Comparison of ENCODE assay signal across 11 mouse cellular contexts in the genomic region with DNA sequence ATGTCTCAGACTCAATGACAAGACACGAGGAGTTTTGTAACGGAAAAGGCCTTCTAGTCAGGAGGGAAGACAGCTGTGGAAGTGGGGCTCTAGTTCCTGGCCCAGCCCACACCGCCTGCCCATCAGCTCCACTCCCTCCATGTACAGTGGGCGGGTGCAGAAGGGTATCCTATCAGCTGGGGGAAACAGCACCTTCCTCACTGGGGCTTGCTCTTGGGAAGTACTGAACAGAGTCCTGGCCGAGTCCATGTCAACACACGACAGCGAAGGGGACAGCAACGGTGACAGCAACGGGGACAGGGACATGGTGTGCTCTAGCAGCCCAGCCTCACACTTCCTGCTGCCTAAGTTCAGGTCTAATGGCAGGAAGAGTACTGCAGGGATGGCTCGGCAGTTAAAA. TPM values are rescaled to one million over a fixed set of nuclear protein-coding genes. Genes with fewer than 3 reads are reported as not detected.
A peak's percentile ranks its signal among the peaks of the same experiment; 100 is the strongest.
DNase-seq lines count a peak whose midpoint lies in the region; ATAC-seq and TF ChIP-seq lines count a peak whose summit lies in the region.
"Had no signal": no experiment of that assay in that cellular context is flagged by ENCODE, and none has a peak within 500 bp of the region (broad histone marks: within the 10 kb centered on the region; RNA-seq: fewer than 3 reads in every experiment).

No protein-coding gene starts in this region.

- H3K4me2 ChIP-seq in forebrain, postnatal 0 days (ENCODE audit: low read depth), result no peak overlapping the region
- H3K4me2 ChIP-seq in liver, embryonic 13.5 days, result no peak overlapping the region
- H3K4me2 ChIP-seq in liver, embryonic 12.5 days, result no peak overlapping the region
- H3K4me2 ChIP-seq in heart, embryonic 11.5 days, result no peak overlapping the region
- H3K4me2 ChIP-seq: lung, embryonic 14.5 days had no signal

- H3K27ac ChIP-seq in forebrain, embryonic 10.5 days, result 0 out of 2 replicates have a peak overlapping the region, but pooled peaks have one; percentile 13
- H3K27ac ChIP-seq in forebrain, postnatal 0 days (ENCODE audit: low read depth, low read length), result no peak overlapping the region
- H3K27ac ChIP-seq in liver, embryonic 13.5 days, result peak overlapping the region; percentile 8; the same call in 1 of the 2 replicates
- H3K27ac ChIP-seq in liver, embryonic 12.5 days, result no peak overlapping the region
- no peak overlapping the region for H3K27ac ChIP-seq in heart, embryonic 11.5 days (ENCODE audit: low read depth, low read length)

- TF ChIP-seq CTCF in forebrain, postnatal 0 days (IDR thresholded peaks at IDR 0.05; ENCODE audit: low read depth), result no peak

- WGBS in forebrain, embryonic 10.5 days, result 85% methylated on average over 10 of the region's 10 CpGs
- WGBS in forebrain, postnatal 0 days, result 78% methylated on average over 10 of the region's 10 CpGs
- WGBS in liver, embryonic 13.5 days (ENCODE audit: insufficient replicate concordance), result 31% methylated on average over 10 of the region's 10 CpGs
- 36% methylated on average over 10 of the region's 10 CpGs for WGBS in liver, embryonic 12.5 days (ENCODE audit: insufficient replicate concordance)
- WGBS in heart, embryonic 11.5 days (ENCODE audit: insufficient replicate concordance), result 60% methylated on average over 10 of the region's 10 CpGs

- peaks cover 70% of the 10 kb centered on the region for H3K4me1 ChIP-seq in forebrain, embryonic 10.5 days
- peaks cover 26% of the 10 kb centered on the region for H3K4me1 ChIP-seq in forebrain, postnatal 0 days (ENCODE audit: insufficient read depth)
- peaks cover 64% of the 10 kb centered on the region for H3K4me1 ChIP-seq in liver, embryonic 13.5 days (replicated peaks)
- peaks cover 76% of the 10 kb centered on the region for H3K4me1 ChIP-seq in liver, embryonic 12.5 days
- H3K4me1 ChIP-seq in heart, embryonic 11.5 days (ENCODE audit: control insufficient read depth, insufficient read depth, low read length), result peaks cover 51% of the 10 kb centered on the region

- H3K9ac ChIP-seq in forebrain, postnatal 0 days, result no peak overlapping the region
- no peak overlapping the region for H3K9ac ChIP-seq in liver, embryonic 13.5 days
- H3K9ac ChIP-seq in liver, embryonic 12.5 days, result no peak overlapping the region
- H3K9ac ChIP-seq in heart, embryonic 11.5 days (ENCODE audit: low read depth, low read length), result peak overlapping the region; percentile 23; the same call in 1 of the 2 replicates

- peaks cover 74% of the 10 kb centered on the region for H3K36me3 ChIP-seq in forebrain, embryonic 10.5 days (replicated peaks)
- peaks cover 30% of the 10 kb centered on the region for H3K36me3 ChIP-seq in forebrain, postnatal 0 days (ENCODE audit: insufficient read depth)
- peaks cover 45% of the 10 kb centered on the region for H3K36me3 ChIP-seq in liver, embryonic 13.5 days
- peaks cover 43% of the 10 kb centered on the region for H3K36me3 ChIP-seq in liver, embryonic 12.5 days
- H3K36me3 ChIP-seq in heart, embryonic 11.5 days (ENCODE audit: control insufficient read depth, insufficient read depth, low read length), result peaks cover 14% of the 10 kb centered on the region

- no peaks in the 10 kb centered on the region for H3K9me3 ChIP-seq in forebrain, embryonic 10.5 days
- H3K9me3 ChIP-seq in forebrain, postnatal 0 days (ENCODE audit: low read length), result no peaks in the 10 kb centered on the region
- no peaks in the 10 kb centered on the region for H3K9me3 ChIP-seq in liver, embryonic 13.5 days (replicated peaks)
- H3K9me3 ChIP-seq in liver, embryonic 12.5 days (replicated peaks), result no peaks in the 10 kb centered on the region
- no peaks in the 10 kb centered on the region for H3K9me3 ChIP-seq in heart, embryonic 11.5 days (replicated peaks; ENCODE audit: control insufficient read depth, low read length)

- ATAC-seq in forebrain, postnatal 0 days, result no peak
- ATAC-seq in liver, embryonic 13.5 days (ENCODE audit: low read depth), result no peak
- ATAC-seq in liver, embryonic 12.5 days, result no peak
- no peak for ATAC-seq in heart, embryonic 11.5 days (replicated peaks; ENCODE audit: insufficient number of reproducible peaks, low FRiP score, low TSS enrichment)
- 0 out of 2 replicates have a peak, but pooled peaks have one; percentile 13 for ATAC-seq in megakaryocyte progenitor cell, adult 5-6 weeks (replicated peaks; ENCODE audit: poor library complexity)

- no peak overlapping the region for H3K4me3 ChIP-seq in forebrain, embryonic 10.5 days
- H3K4me3 ChIP-seq in forebrain, postnatal 0 days (ENCODE audit: low read depth, low read length), result no peak overlapping the region
- no peak overlapping the region for H3K4me3 ChIP-seq in liver, embryonic 13.5 days (replicated peaks)
- H3K4me3 ChIP-seq in liver, embryonic 12.5 days, result no peak overlapping the region
- no peak overlapping the region for H3K4me3 ChIP-seq in heart, embryonic 11.5 days (ENCODE audit: low read depth, low read length)

- no peaks in the 10 kb centered on the region for H3K27me3 ChIP-seq in forebrain, embryonic 10.5 days (ENCODE audit: poor library complexity, severe bottlenecking)
- H3K27me3 ChIP-seq in forebrain, postnatal 0 days (ENCODE audit: insufficient read depth, low read length), result no peaks in the 10 kb centered on the region
- H3K27me3 ChIP-seq in liver, embryonic 13.5 days, result no peaks in the 10 kb centered on the region
- H3K27me3 ChIP-seq in liver, embryonic 12.5 days (replicated peaks), result no peaks in the 10 kb centered on the region
- H3K27me3 ChIP-seq in heart, embryonic 11.5 days (ENCODE audit: control insufficient read depth, insufficient read depth, low read length), result no peaks in the 10 kb centered on the region

- DNase-seq in forebrain, embryonic 10.5 days (ENCODE audit: extremely low spot score, low spot score), result no peak
- DNase-seq in forebrain, postnatal 0 days, result no peak
- DNase-seq in liver, embryonic 13.5 days, result no peak
- DNase-seq in natural killer cell, adult 2 months (ENCODE audit: low spot score in 2 of 2), result no peak
- DNase-seq in thymus, postnatal 4 days, result no peak
- DNase-seq: cerebellum, postnatal 14 days; lung, embryonic 14.5 days; thymus, postnatal 14 days had no signal

RNA-seq across cellular contexts. Expression of a gene that starts 5.0 kb away (rescaled TPM):
- polyA plus RNA-seq in forebrain, embryonic 10.5 days (2016; fragmentation: Nextera tagmentation; extraction: Ambion mirVana), result 38.7 and 42.7 TPM in 2 replicates
- 38.6 and 50.7 TPM in 2 replicates for total RNA-seq in forebrain, postnatal 0 days (2014; rRNA removed)
- 31.9 and 39.6 TPM in 2 replicates for polyA plus RNA-seq in forebrain, postnatal 0 days (2015; fragmentation: Nextera tagmentation; extraction: Ambion mirVana)
- polyA plus RNA-seq in liver, embryonic 13.5 days (2015; fragmentation: Nextera tagmentation; extraction: Ambion mirVana), result 6.9 and 8.4 TPM in 2 replicates
- polyA plus RNA-seq in liver, embryonic 12.5 days (2016; fragmentation: Nextera tagmentation; extraction: Ambion mirVana), result 12.8 and 13.8 TPM in 2 replicates
- polyA plus RNA-seq in heart, embryonic 11.5 days (2014; fragmentation: Nextera tagmentation; extraction: Ambion mirVana), result 25.5 and 32.5 TPM in 2 replicates
- 10.9 and 12.4 TPM in 2 replicates for total RNA-seq in megakaryocyte progenitor cell, adult 5-6 weeks (2015)
- total RNA-seq in megakaryocyte progenitor cell, adult 5-6 weeks (2017), result 8.5 and 8.8 TPM in 2 replicates

RNA-seq across cellular contexts. Expression of a gene that starts 30.4 kb away (rescaled TPM):
- polyA plus RNA-seq in forebrain, embryonic 10.5 days (2016; fragmentation: Nextera tagmentation; extraction: Ambion mirVana), result 4.3 and 4.6 TPM in 2 replicates
- 17.0 and 21.8 TPM in 2 replicates for total RNA-seq in forebrain, postnatal 0 days (2014; rRNA removed)
- polyA plus RNA-seq in forebrain, postnatal 0 days (2015; fragmentation: Nextera tagmentation; extraction: Ambion mirVana), result 11.3 and 11.7 TPM in 2 replicates
- polyA plus RNA-seq in liver, embryonic 13.5 days (2015; fragmentation: Nextera tagmentation; extraction: Ambion mirVana), result 5.6 and 6.4 TPM in 2 replicates
- polyA plus RNA-seq in liver, embryonic 12.5 days (2016; fragmentation: Nextera tagmentation; extraction: Ambion mirVana), result 7.6 and 8.9 TPM in 2 replicates
- 2.3 and 3.2 TPM in 2 replicates for polyA plus RNA-seq in heart, embryonic 11.5 days (2014; fragmentation: Nextera tagmentation; extraction: Ambion mirVana)
- total RNA-seq in megakaryocyte progenitor cell, adult 5-6 weeks (2015), result 32.2 and 33.0 TPM in 2 replicates
- total RNA-seq in megakaryocyte progenitor cell, adult 5-6 weeks (2017), result 59.5 and 66.5 TPM in 2 replicates

RNA-seq across cellular contexts. Expression of a gene that starts 41.3 kb away (rescaled TPM):
- polyA plus RNA-seq in forebrain, embryonic 10.5 days (2016; fragmentation: Nextera tagmentation; extraction: Ambion mirVana), result 13.4 and 15.0 TPM in 2 replicates
- total RNA-seq in forebrain, postnatal 0 days (2014; rRNA removed), result 12.5 and 18.6 TPM in 2 replicates
- 26.5 and 29.7 TPM in 2 replicates for polyA plus RNA-seq in forebrain, postnatal 0 days (2015; fragmentation: Nextera tagmentation; extraction: Ambion mirVana)
- 13.4 and 14.1 TPM in 2 replicates for polyA plus RNA-seq in liver, embryonic 13.5 days (2015; fragmentation: Nextera tagmentation; extraction: Ambion mirVana)
- 17.1 and 17.3 TPM in 2 replicates for polyA plus RNA-seq in liver, embryonic 12.5 days (2016; fragmentation: Nextera tagmentation; extraction: Ambion mirVana)
- 7.4 and 9.4 TPM in 2 replicates for polyA plus RNA-seq in heart, embryonic 11.5 days (2014; fragmentation: Nextera tagmentation; extraction: Ambion mirVana)
- total RNA-seq in megakaryocyte progenitor cell, adult 5-6 weeks (2015), result 4.9 and 8.6 TPM in 2 replicates
- 3.8 and 6.2 TPM in 2 replicates for total RNA-seq in megakaryocyte progenitor cell, adult 5-6 weeks (2017)

Comparison
In these comparisons a context has a peak if more than half of its experiments do, and no peak if none do; other contexts are left out.
1. H3K27ac ChIP-seq: peak in forebrain, embryonic 10.5 days (single experiment) and liver, embryonic 13.5 days (single experiment); none in forebrain, postnatal 0 days (single experiment), liver, embryonic 12.5 days (single experiment) and heart, embryonic 11.5 days (single experiment).